Mouse (Mus musculus): ENCODE results near the gene 4931414P19Rik.

DNA sequence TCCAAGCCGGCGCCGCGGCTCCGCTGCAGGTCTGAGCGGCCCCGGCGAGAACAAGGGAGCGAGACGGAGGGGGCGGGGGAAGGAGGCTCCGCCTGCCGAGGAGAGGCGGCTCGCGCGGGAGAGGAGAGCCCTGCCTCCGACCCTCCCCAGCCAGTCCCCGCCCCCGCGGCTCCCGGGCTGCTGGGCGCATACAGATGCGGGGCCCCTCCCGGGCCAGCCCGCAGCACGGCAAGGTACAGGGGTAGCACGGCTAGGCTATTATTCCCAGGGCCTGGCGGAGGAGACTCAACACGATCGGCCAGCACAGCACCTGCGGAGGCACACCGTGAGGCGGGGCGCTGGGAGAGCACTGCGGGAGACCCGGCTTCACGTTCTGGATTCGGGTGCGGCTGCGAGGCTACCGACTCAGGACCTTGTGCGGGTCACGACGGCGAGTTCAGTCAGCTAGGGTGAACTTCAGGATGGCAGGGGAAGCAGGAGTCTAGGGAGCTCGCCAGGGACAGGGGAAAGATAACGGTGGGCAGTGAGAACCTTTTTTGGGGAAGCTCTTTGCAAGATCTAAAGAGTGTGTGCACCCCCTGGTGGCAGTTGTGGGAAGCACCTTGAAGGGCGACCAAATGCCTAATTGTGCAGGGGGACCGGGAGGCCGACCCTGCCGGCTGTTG lies 35.6 kb upstream of the 4931414P19Rik start, which contains the start of gene Cdh24:
- TF ChIP-seq CTCF (IDR thresholded peaks at IDR 0.05; ENCODE audit: borderline replicate concordance, control insufficient read depth, extremely low read depth, insufficient read depth, low read length, poor library complexity), result peak; percentile 84
- peak; percentile 64 for TF ChIP-seq POLR2A (IDR thresholded peaks at IDR 0.05; ENCODE audit: control insufficient read depth, extremely low read depth, insufficient read depth, low read length, poor library complexity)

Data from thymus, adult 2 months (tissue).